Mouse (Mus musculus): ENCODE measurements around the gene Pacs2.

DNA sequence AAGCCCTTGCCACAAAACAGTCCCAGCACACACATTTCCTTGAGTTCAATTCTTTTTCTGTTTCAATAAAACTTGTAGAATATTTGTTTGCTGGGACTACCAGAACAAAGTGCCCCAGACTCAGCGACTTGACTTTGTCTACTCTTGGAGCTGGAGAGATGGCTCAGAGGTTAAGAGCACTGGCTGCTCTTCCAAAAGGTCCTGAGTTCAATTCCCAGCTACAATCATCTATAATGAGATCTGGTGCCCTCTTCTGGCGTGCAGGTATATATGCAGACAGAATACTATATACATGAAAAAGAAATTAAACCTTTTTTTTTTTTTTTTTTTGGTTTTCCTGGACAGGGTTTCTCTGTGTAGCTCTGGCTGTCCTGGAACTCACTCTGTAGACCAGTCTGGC lies 11.6 kb upstream of the Pacs2 start:
- peak; percentile 57 for TF ChIP-seq CTCF (IDR thresholded peaks at IDR 0.05)
- TF ChIP-seq POLR2A (IDR thresholded peaks at IDR 0.05; ENCODE audit: insufficient read depth, low read depth, low read length), result no peak
- no peak for TF ChIP-seq EP300 (IDR thresholded peaks at IDR 0.05; ENCODE audit: insufficient read depth, low read depth, low read length)
